Mouse (Mus musculus) left cerebral cortex, postnatal 10 days (tissue): ENCODE measurements at regions not wholly inside any gene's neighbourhood (a gene's known extent, or its start where the extent isn't known, plus 50 kb on each side); places are given as distances from the start of the nearest gene placed in this dataset.

Experiments used
- DNase-seq, 2 experiments: peaks; one replicate each; pipeline ENCODE4 v3.0.0; 2021 to 2022; ENCODE audit warnings: low spot score in 2 of 2, mixed read lengths in 1 of 2; ENCODE audit errors: extremely low spot score in 1 of 2
- intact Hi-C: fragments of 180-260 bp; cut with DNase I; formaldehyde crosslinking; loops from one replicate; pipeline ENCODE4 v1.15.1; 2025

GRCm38 (mm10) chr6:95179993-95180392 is 63.0 kb downstream of the Kbtbd8 start:
- intact Hi-C loops = no loop called here
- no peak for DNase-seq

GRCm38 (mm10) chr6:95182238-95182637 is 65.2 kb downstream of the Kbtbd8 start:
- intact Hi-C loops = no loop called here
- DNase-seq = no peak

- DNase-seq = peak in 1 of 2 experiments; percentile 25
- intact Hi-C loops = no loop called here
Observed at GRCm38 (mm10) chr6:95185074-95185931, 68.3 kb downstream of the Kbtbd8 start.

- DNase-seq = no peak
- intact Hi-C loops = no loop called here
Observed at GRCm38 (mm10) chr6:95196631-95197030, 79.6 kb downstream of the Kbtbd8 start.

- intact Hi-C loops = no loop called here
- DNase-seq = peak; percentile 30 to 47
Observed at GRCm38 (mm10) chr6:95198611-95199010, 81.6 kb downstream of the Kbtbd8 start.

GRCm38 (mm10) chr6:95202291-95202790 is 85.3 kb downstream of the Kbtbd8 start:
- peak in 1 of 2 experiments; percentile 36 for DNase-seq
- intact Hi-C loops = loop anchor here (10.0 kb wide), 1 partner anchor 88 kb away; the partner anchor contains the start of gene Kbtbd8

GRCm38 (mm10) chr6:95202978-95203377 is 85.9 kb downstream of the Kbtbd8 start:
- intact Hi-C loops = loop anchor here (10.0 kb wide), 1 partner anchor 88 kb away; the partner anchor contains the start of gene Kbtbd8
- no peak for DNase-seq

- DNase-seq = no peak
- intact Hi-C loops = loop anchor here (10.0 kb wide), 1 partner anchor 89 kb away; the partner anchor contains the start of gene Kbtbd8
Observed at GRCm38 (mm10) chr6:95204231-95204630, 87.2 kb downstream of the Kbtbd8 start.

- DNase-seq = peak; percentile 51 to 54
- intact Hi-C loops = loop anchor here (10.0 kb wide), 1 partner anchor 92 kb away; the partner anchor contains the start of gene Kbtbd8
Observed at GRCm38 (mm10) chr6:95207063-95207462, 90.0 kb downstream of the Kbtbd8 start.

GRCm38 (mm10) chr6:95217431-95217830 is 100.4 kb downstream of the Kbtbd8 start:
- intact Hi-C loops = no loop called here
- DNase-seq = peak; percentile 34 to 78

- intact Hi-C loops = no loop called here
- no peak for DNase-seq
Observed at GRCm38 (mm10) chr6:95218830-95219229, 101.8 kb downstream of the Kbtbd8 start.

- peak; percentile 84 to 85 for DNase-seq
- intact Hi-C loops = loop anchor here (5.0 to 10.0 kb wide), 2 partner anchors 241 to 1784 kb away; no protein-coding TSS in a partner anchor
Observed at GRCm38 (mm10) chr6:95223537-95223936, 98.4 kb upstream of the Gm10234 start.

- DNase-seq = no peak
- intact Hi-C loops = loop anchor here (10.0 kb wide), 1 partner anchor 235 kb away; no protein-coding TSS in a partner anchor
Observed at GRCm38 (mm10) chr6:95229885-95230284, 92.0 kb upstream of the Gm10234 start.

- intact Hi-C loops = no loop called here
- DNase-seq = no peak
Observed at GRCm38 (mm10) chr6:95234712-95235111, 87.2 kb upstream of the Gm10234 start.

GRCm38 (mm10) chr6:95243657-95244056 is 78.3 kb upstream of the Gm10234 start:
- DNase-seq = no peak
- intact Hi-C loops = no loop called here

- intact Hi-C loops = no loop called here
- no peak for DNase-seq
Observed at GRCm38 (mm10) chr6:95244911-95245310, 77.0 kb upstream of the Gm10234 start.

GRCm38 (mm10) chr6:95256303-95256702 is 65.6 kb upstream of the Gm10234 start:
- no peak for DNase-seq
- intact Hi-C loops = no loop called here

- no peak for DNase-seq
- intact Hi-C loops = no loop called here
Observed at GRCm38 (mm10) chr6:95261001-95261400, 60.9 kb upstream of the Gm10234 start.

- intact Hi-C loops = no loop called here
- no peak for DNase-seq
Observed at GRCm38 (mm10) chr6:95264011-95264869, 57.7 kb upstream of the Gm10234 start.
